Mouse (Mus musculus): Measurements from ENCODE around the gene Cblb. TPM values are rescaled to one million over a fixed set of nuclear protein-coding genes. Genes with fewer than 3 reads are reported as not detected.

Gene Cblb
- total RNA-seq (2021), result 10 to 100 TPM; 16.2 to 19.4 TPM
- long read RNA-seq, experiment 1, full-length matches to known transcripts, result 3 of 6 reads
- long read RNA-seq, experiment 1, partial matches to known transcripts, result 2 of 6 reads
- long read RNA-seq, experiment 1, other reads (novel, unspliced or antisense), result 1 of 6 reads
- long read RNA-seq, experiment 2, full-length matches to known transcripts, result 6 of 12 reads
- long read RNA-seq, experiment 2, partial matches to known transcripts, result 4 of 12 reads
- long read RNA-seq, experiment 2, other reads (novel, unspliced or antisense), result 2 of 12 reads

DNA sequence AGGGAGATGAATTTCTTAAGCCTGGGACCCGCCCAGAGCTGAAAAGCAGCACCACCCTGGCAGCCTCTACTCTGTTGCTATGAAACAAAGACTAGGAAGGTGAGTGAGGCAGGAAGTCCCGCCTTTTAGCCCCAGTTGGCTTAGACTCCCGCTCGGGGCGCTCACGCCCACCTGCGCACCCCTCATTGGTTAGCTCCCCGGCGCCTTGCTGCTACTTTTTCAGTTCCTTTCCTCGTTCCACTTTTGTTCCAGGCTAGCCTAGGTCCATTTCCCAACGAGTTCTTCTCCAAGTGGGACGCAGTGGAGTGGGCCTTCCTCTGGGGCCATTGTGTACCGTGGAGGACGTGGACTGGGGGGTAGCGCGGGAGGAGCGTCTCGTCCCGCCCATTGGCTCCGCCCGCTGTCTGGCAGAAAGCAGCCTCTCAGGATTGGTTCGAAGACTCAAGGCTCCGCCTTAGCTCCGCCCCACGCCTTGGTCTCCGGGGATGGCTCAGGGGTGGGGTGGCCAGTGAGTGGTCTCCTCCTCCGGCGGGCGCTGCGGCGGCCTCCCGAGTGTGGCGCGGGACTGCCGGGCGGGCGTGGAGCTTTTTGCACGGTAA is at the start of gene Cblb:
Gene Cblb (plus strand): TSS at position 135 of the 599 bp plus-strand sequence.
- peak; percentile 98 for DNase-seq

DNA sequence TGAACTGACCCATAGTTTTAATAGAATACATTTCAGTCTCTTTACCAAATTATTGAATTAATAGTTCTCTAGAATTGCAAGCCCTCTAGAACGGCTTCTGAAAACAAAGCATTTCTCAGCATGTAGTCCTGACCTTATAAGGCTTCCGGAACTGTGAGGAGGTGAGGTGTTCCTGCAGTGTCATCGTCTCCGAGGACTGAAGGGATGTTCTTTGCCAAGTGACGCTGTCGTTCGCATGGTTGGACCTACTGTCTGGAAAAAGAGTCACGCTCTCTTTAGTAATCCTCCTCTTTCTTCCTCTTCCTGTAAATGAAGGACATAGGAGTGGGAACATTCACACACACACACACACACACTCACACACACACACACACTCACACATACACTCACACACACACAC is 45.6 kb upstream of the Cblb start:
- DNase-seq, result no peak

DNA sequence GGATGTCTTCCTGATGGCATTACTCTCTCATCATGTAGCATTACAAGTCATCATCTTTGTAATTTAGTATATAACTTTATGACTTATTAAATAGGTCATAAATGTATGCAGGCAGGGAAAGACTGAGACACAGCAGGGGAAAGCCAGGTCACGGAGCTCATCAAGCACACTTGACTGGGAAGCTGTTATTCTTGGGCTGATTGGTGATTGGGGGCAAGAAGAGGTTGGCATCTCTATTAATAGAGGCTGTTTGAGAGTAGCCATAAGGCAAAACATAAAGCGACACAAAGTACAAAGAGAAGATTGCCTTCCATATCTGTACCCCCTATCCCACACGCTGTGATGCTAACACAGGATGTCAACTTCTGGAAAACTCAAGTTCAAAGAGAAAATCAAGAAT is 44.8 kb upstream of the Cblb start:
- no peak for DNase-seq

DNA sequence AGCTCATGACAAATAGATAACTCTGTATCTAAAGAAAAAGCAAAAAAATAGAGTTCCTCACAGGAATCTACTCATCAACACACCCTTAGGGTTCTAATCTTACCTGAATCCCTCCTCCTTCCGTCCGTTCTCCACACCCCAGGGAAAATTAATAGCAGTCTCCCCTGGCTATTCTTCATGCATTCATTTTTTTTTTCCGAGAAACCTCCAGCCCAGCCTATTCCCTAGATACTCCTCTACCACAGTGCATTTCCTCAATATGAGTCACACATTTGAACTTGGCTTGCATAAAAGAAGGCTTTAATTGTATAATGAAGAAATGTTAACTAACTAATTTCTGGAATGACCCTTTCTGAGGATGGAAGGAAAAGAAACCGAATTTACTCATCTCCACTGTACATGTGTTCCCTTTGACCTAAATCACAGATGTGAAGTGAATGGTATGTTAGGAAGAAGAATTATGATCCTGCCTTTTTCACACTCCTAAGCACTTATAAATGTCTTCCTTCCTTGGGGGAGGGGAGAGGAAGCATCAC is 43.9 kb upstream of the Cblb start:
- no peak for DNase-seq

DNA sequence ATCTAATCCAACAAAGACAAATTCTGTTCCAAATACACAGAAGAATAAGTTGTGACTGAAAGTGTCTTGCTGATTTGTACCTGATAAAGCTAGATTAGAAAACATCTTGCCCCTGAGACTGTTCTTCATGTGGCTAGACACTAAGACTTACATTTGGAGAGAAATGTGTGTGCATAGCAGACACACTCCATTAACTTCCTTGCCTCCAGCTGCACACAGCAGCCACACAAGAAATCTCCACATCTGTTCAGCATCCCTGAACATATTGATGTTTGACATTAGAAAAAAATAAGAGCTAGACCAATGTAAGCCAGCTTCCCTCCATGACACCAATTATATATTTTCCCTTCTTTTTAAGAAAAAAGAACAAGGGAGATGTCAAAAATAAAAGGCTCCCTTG is 43.0 kb upstream of the Cblb start:
- no peak for DNase-seq

DNA sequence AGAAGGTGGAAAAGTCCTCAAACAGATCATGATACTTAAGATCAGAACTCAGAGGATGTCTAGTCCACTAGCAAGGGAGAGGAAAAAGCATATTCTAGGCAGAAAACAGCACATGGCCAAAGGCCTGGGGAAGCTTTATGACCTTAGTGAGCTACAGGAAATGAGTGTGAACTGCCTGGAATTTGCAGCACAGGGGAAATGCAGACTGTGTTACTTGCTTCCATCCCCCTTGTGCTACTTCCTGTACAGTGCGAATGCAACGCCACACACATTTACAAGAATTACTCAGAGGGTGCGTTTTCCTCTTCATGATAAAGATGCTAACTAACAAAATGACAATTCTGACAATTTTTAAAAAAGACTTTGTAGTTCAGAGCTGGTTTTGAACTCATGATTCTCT is 41.8 kb upstream of the Cblb start:
- DNase-seq, result no peak

DNA sequence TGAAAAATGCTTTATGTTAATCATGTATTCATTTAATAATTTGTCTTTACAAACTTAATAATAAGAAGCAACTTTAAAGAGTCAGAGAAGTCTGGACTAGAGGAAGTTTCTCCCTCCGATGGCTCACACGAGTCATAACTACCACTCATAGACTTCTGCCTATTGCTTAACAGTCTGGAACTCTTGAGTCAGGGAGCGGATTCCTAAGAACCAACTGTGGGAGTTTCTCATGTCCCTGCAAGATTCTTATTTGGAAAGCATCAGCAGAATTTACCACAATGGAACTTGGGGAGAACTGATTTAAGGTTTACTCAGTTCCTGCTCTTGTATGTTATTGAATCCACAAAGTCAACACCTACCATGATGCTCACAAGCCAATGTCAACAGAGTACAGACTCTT is 31.0 kb upstream of the Cblb start:
- no peak for DNase-seq

DNA sequence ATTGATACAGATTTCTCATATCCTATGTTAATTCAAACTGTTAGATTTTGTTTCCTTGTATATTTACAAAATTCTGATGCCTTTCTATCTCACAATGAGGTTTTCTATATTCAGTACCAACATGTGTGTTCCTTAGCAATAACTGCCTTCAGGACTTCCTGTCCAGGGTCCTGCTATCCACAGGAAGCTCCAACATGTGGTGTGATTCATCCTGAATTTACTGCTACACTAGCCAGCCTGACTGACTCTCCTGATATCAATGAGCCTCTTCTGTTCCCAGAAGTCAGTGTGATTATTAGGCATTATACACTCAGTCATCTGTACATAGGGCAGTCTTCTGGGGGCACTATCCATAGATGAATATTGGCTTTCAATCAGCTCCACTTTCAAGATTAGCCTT is 30.2 kb upstream of the Cblb start:
- no peak for DNase-seq

DNA sequence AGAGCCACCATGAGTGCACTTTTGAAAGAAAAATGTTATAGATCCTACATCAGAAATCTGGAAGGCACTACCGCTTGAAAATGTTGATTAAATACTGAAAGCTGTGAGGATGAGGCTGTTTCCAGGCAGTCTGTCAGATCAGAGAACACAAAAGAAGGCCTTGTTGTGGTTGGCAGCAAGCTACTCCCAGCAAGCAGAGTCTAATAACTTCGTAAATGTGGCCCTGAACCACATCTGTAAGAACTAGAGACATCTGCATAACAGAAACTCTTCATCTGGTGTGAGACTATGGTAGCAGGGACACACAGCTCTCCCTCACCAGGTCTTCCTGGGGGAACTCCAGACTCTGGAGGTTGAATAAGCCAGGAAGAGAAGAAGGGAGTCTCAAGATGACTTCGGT is 24.0 kb upstream of the Cblb start:
- no peak for DNase-seq

DNA sequence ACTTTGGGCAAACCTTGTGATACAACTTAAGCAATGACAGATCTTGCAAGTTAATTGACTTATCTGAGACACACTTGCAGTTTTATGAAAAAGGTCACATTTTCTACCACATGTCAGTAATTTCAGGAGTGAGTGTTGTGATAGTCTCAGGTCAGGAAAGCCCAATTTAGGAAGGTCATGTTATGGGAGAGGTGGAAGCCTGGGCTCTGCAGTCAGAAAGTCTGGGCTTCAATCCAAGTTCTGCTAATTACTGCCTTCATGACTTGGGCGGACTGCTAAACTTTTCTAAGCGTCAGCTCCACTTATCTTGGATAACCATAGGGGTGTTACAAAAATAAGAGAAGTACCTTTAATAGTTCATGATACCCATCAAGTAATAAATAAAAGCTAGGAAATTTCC is 22.6 kb upstream of the Cblb start:
- DNase-seq, result no peak

DNA sequence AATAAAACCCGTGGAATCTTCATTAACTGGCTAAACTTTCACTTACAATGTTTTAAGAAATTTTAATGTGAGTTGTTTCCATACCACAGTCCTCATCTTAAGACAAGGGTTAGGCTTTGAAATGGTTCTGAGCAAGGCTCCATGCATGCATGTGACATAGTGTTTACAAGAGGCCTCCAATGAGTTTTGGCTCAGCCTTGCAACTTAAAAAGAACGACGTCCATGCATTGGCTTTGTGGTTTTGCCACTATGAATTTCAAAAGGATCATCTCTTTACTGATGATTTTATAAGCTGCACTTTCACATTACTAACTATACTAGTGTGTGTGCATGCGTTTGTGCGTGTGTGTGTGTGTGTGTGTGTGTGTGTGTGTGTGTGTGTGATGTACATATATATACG is 21.6 kb upstream of the Cblb start:
- DNase-seq, result no peak

DNA sequence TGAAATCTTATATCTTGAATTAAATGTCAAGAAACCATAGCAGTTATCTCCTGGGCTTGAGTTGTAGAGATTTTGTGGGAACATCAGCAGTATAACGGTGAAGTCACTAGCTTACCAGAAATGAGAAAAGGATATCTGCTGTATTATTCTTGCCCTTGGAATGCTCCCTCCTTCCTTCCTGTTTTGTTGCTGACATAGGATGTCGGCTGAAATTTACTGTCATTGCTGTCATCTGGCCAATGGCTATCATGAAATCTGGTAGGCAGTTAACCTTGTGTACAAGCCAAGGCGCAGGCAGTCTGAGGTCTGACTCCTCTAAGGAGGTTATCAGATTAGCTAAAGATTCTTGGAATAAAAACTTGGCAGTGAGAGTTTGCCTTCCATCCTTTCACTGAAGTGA is 18.0 kb upstream of the Cblb start:
- no peak for DNase-seq

DNA sequence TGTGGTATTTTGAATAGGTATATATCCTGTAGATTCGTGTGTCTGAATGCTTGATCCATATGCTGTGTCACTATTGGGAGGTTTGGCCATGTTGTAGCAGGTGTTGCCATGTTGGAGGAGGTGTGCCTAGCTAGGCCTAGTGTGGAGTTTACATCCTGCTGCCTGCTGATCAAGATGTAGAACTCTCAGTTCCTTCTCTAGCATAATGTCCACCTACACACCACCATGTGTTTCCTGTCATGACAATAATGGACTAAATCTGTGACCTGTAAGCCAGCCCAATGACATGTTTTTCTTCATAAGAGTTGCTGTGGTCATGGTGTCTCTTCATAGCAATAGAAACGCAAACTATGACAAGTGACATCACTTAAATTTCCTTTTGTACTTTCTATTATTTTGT is 17.2 kb upstream of the Cblb start:
- no peak for DNase-seq

DNA sequence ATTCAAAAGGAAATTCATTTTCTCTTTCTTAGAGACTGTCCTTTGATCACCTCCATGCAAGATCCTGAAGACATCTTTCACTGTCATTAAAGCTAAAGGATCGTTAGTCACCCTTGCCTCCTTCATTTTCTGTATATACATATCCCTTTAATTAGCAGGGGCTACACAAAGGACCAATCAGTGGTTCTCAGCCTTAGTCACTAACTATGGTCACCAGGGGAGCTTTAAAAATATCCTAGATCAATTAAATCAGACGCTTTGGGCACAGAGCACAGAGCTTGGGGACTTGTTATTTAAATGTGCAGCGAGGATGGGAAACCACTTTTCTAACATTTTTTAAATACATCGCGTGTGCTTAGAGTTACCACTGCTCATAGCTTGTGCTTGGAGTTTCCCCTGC is 7.6 kb upstream of the Cblb start:
- no peak for DNase-seq

DNA sequence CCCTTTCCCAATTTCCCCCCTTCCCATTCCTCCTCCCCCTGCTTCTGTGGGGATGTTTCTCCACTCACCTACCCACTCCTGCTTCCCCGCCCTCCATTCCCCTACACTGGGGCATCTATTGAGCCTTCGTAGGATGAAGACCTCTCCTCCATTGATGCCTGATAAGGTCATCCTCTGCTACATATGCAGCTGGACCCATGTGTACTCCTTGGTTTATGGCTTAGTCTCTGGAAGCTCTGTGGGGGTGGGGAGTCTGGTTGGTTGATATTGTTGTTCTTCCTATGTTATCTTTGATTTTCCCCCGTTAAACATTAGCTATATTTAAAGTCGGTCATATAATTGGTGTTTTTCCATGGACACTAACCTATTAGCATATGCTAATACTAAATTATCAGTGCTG is 3.7 kb upstream of the Cblb start:
- no peak for DNase-seq

DNA sequence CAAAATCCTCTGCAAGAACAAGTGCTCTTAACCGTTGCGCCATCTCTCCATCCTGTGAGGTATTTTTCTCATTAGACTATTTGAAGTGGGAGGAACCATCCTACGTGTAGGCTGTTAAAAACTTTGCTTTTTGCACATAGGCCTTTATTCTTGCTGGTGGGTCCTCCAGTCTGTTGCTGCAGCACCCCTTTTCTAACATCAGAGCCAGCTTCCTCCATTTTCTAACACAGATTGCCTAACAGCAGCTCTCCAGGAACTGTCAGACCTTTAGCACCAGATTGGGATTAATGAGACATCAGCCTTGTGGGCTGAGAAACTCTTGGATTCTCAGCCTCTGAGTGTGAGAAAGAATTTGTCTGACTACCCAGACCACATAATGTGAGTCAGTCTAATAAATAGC is 2.0 kb upstream of the Cblb start:
- no peak for DNase-seq

DNA sequence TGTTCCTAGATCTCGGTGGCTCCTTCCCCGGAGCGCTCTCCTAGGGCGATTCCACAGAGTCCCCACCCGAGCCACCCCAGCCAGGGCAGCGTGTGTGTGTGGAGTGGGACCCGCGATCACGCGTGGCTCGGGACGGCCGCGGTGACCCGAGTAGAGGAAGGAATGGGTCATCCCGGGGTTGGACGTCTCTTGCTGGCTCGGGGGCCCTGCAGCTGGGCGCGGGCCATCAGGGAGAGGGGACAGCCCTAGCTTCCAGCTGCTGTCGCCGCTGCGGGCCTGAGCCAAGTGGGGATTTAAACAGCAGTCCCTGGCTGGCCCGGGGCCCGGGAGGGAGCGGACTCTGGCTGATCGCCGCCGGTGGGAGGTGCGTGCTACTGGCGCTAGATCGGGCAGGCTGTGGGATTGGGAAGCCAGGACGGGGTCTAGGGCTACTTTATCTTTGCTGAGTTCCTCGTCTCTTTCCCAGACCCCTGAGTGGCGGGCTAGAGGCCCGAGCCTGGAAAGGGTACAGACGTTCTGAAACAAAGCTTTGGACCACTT is 757 bp downstream of the Cblb start:
- peak; percentile 99 for DNase-seq

DNA sequence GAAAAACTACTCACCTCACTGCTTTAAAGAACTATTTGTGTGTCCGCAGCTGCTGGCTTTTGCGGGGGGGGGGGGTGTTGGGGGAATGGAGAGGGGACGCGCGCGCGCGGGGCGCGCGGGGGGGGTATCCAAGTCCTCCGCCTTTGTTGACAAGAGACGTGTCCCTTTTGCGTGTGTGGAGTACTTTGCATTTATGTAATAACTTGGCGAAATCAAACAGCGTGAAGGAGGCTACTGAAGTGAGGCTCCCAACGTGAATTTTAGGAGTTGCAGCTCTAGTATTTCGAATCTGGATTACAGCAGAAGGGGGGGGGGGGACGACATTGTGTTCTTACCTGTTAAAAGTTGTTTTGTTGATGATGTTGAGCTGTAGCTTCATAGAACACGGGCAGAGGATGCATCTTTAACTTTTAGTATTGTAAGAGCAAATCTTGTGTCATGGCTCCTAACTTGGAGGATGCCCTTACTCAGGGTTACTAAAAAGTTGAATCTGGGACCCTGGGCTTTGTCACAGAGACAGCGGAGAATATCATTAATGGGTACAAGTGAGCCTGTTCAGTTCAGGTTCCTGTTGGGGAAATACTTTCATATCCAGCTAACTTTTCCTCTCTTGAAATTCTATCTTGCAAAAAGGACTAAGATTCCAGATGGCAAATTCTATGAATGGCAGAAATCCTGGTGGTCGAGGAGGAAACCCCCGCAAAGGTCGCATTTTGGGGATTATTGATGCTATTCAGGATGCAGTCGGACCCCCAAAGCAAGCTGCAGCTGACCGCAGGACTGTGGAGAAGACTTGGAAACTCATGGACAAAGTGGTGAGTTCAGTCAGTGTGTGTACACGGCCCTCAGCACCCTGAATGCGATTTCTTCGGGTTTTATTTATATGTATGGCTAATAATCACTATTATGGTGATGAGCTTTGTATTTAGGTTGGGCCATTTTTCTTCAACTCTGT is 1.6 kb downstream of the Cblb start:
- no peak for DNase-seq

DNA sequence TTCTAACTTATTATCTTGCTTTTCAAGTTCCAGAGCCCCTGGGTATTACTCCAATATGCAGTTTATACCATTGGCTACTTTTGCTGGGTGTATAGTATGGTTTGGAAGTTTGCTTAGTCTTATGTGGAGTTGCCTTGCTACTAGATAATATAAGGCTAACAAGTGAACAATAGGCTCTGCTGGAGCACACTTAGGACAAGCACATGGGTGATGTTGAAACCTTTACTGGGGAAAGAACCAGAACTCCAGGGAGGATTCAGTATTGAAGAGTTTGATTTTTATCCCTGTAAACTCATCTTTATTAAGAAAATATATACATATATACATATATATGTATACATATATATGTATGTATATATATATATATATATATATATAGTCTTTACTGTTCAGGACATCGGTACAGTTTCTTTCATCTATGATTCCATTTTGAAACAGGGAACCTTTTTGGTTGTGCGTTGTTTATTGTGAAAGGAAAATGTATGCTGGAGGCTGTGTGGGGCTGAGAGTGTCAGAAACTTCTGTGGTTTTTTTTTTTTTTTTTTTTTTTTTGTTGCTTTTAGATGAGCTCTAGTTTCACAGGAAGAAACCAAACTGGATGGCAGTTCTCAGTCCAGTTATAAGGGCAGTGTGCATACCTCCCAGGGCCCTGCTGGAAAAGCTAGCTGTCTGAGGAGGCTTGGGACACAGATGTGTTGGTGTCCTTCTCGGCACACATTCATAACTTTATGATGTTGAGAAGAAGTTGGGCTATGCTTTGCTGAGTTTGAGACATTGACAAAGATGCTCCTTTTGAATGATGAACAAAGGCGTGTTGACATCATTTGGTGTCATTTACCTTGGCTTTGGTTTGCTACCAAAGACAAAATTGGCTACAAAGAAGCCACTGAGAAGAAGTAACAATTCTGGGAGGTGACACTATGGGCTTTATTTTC is 2.6 kb downstream of the Cblb start:
- no peak for DNase-seq

DNA sequence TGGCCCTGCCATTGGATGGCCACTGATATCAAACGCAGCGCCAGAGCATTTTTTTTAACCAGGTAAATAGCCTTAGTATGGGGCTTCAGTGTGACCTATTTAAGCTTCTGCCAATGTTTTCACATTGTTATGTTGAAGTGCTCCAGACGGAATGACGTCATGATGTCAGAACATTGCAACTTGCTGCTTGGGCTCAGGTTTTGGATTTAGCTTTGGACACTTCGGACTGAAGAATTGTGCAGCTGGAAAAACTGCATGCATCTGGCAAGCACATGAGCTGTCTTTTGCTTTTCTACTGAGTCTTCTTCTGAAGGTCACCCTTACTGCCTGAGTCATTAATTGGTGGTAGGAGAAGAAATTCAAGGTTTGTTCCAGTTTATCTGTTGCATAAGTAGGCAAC is 3.3 kb downstream of the Cblb start:
- no peak for DNase-seq

DNA sequence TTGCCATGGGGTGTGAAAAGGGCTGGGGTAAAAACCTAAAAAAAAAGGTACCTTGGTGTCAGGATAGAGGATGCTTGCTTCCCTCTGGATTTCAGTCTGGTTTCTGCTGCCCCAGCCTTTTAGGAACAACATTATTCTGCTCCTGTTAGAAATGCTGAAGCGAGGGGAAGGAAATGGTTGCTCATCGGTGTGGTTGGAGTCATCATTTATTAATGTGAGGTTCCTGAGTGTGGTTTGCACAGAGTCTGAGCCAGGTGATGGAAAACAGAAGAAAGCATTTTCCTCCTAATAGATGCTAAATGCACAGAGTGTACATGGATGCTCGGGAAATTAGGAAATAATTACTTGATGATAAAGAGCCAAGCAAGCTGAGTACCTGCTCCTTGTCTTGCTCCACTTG is 5.3 kb downstream of the Cblb start:
- DNase-seq, result no peak

DNA sequence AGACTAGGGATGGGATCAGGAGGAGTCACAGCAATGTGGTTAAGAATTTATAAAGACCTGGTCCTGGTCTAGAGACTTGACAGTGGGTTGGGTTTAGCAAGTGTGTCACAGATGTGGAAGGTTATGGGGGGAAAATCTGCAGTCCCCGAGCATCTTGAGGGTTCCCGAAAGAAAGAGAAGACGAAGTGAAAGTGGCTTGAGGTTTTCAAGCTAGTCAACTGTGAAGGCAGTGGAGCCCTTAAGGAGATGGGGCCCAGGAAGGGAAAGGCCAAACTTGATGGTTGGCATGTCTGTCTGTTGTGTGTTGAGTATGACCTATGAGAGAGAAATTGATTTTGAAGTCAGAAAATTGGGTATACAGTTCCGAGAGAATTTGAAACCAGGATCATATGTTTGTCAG is 7.3 kb downstream of the Cblb start:
- DNase-seq, result no peak

Data from gastrocnemius, postnatal 10 days (tissue).